Mouse (Mus musculus) stomach, postnatal 0 days (tissue): ENCODE measurements around the gene Afap1l2. TPM values are rescaled to one million over a fixed set of nuclear protein-coding genes. Genes with fewer than 3 reads are reported as not detected.

ENCODE experiments used
- ATAC-seq: fragments of 200-750 bp; cut with Nextera tagmentation; 2 replicates; pipeline ENCODE4 v1.8.0; 2017; ENCODE audit not compliant: low FRiP score, low TSS enrichment
- DNase-seq: peaks from one replicate; pipeline ENCODE4 v3.0.0-alpha.2; 2016; ENCODE audit warnings: low spot score
- H3K27ac ChIP-seq: fragments of 300-500 bp; sonication (generic); replicated peaks from 2 replicates; pipeline ENCODE4 v1.5.1; 2014; ENCODE audit warnings: mild to moderate bottlenecking, control low read depth
- H3K27me3 ChIP-seq: fragments of 300-500 bp; sonication (generic); 2 replicates; pipeline ENCODE4 v1.6.1; 2014; ENCODE audit warnings: low read length; ENCODE audit not compliant: control insufficient read depth, insufficient read depth
- H3K36me3 ChIP-seq: fragments of 300-500 bp; sonication (generic); 2 replicates; pipeline ENCODE4 v1.6.1; 2014; ENCODE audit warnings: low read length, mixed read lengths; ENCODE audit not compliant: control insufficient read depth, insufficient read depth
- H3K4me1 ChIP-seq: fragments of 300-500 bp; sonication (generic); replicated peaks from 2 replicates; pipeline ENCODE4 v1.6.1; 2014; ENCODE audit warnings: antibody characterized with exemption; ENCODE audit not compliant: control insufficient read depth, insufficient read depth
- H3K4me2 ChIP-seq: fragments of 300-500 bp; sonication (generic); replicated peaks from 2 replicates; pipeline ENCODE4 v1.6.1; 2014; ENCODE audit warnings: low read depth, mild to moderate bottlenecking, control low read depth, moderate library complexity
- H3K4me3 ChIP-seq: fragments of 300-500 bp; sonication (generic); 2 replicates; pipeline ENCODE4 v1.5.1; 2014; ENCODE audit warnings: low read depth, low read length, control low read depth
- H3K9ac ChIP-seq: fragments of 300-500 bp; sonication (generic); 2 replicates; pipeline ENCODE4 v1.6.1; 2014; ENCODE audit warnings: mild to moderate bottlenecking, low read length, control low read depth, mixed read lengths
- H3K9me3 ChIP-seq: fragments of 300-500 bp; sonication (generic); 2 replicates; pipeline ENCODE4 v1.6.1; 2016; ENCODE audit warnings: low read length; ENCODE audit not compliant: control insufficient read depth
- CTCF ChIP-seq: IDR thresholded peaks from 2 replicates; pipeline ENCODE4 v1.5.1; 2016; ENCODE audit warnings: antibody characterized with exemption, low read depth, mild to moderate bottlenecking, moderate library complexity
- EP300 ChIP-seq: optimal IDR thresholded peaks from 2 replicates; pipeline ENCODE3; 2016; ENCODE audit warnings: antibody characterized with exemption
- WGBS: fragments of 180-500 bp; shearing (Covaris S2); extraction: QIAGEN DNeasy Blood & Tissue Kit; methylation state at CpG from one replicate; pipeline ENCODE4 v1.1.7; 2014; 5-methylcytosine and 5-hydroxymethylcytosine counted together
- polyA plus RNA-seq: library from polyadenylated mRNA; unstranded; fragments of >200 nt; fragmentation: Nextera tagmentation; extraction: Ambion mirVana; gene quantifications from 2 replicates; pipeline ENCODE4 v1.2.1, GENCODE M21; 2015

Afap1l2 gene
- polyA plus RNA-seq, 1 experiment from 2014 or later: 9.0 TPM

GRCm38 (mm10) chr19:56940507-56940906 is 67.5 kb downstream of the Afap1l2 start:
- H3K27ac ChIP-seq: peak overlapping the region; percentile 58
- H3K27me3 ChIP-seq: no peaks in the 10 kb centered on the region
- no peak overlapping the region for H3K4me3 ChIP-seq
- H3K9ac ChIP-seq: no peak overlapping the region
- TF ChIP-seq EP300 (no peak), CTCF (no peak)
- DNase-seq (no peak), ATAC-seq (no peak)
- H3K4me2 ChIP-seq: no peak overlapping the region
- 61% methylated on average over 11 of the region's 11 CpGs for WGBS
- no peaks in the 10 kb centered on the region for H3K36me3 ChIP-seq
- no peaks in the 10 kb centered on the region for H3K9me3 ChIP-seq
- 0 out of 2 replicates have a peak, but pooled peaks cover 2% of the 10 kb centered on the region for H3K4me1 ChIP-seq

GRCm38 (mm10) chr19:56939826-56940225 is 68.2 kb downstream of the Afap1l2 start:
- Histone ChIP-seq H3K9me3 (no peaks in the 10 kb centered on the region), H3K4me3 (no peak overlapping the region), H3K4me1 (0 out of 2 replicates have a peak, but pooled peaks cover 2% of the 10 kb centered on the region), H3K27me3 (no peaks in the 10 kb centered on the region), H3K4me2 (no peak overlapping the region), H3K9ac (no peak overlapping the region), H3K36me3 (no peaks in the 10 kb centered on the region), H3K27ac (peak overlapping the region; percentile 58; the same call in 1 of the 2 replicates)
- 54% methylated on average over 9 of the region's 9 CpGs for WGBS
- ATAC-seq: peak; percentile 69
- TF ChIP-seq EP300: no peak
- no peak for TF ChIP-seq CTCF
- peak; percentile 68 for DNase-seq

- H3K36me3 ChIP-seq: no peaks in the 10 kb centered on the region
- 94% methylated on average over 5 of the region's 5 CpGs for WGBS
- TF ChIP-seq EP300 (no peak), CTCF (no peak)
- H3K4me3 ChIP-seq: no peak overlapping the region
- no peaks in the 10 kb centered on the region for H3K27me3 ChIP-seq
- H3K9me3 ChIP-seq: no peaks in the 10 kb centered on the region
- no peak overlapping the region for H3K9ac ChIP-seq
- DNase-seq: no peak
- ATAC-seq: no peak
- no peak overlapping the region for H3K27ac ChIP-seq
- 0 out of 2 replicates have a peak, but pooled peaks cover 2% of the 10 kb centered on the region for H3K4me1 ChIP-seq
- no peak overlapping the region for H3K4me2 ChIP-seq
These were observed 70.1 kb downstream of the Afap1l2 start for GRCm38 (mm10) chr19:56937911-56938310.

GRCm38 (mm10) chr19:56936253-56936652 is 71.8 kb downstream of the Afap1l2 start:
- Histone ChIP-seq H3K27ac (no peak overlapping the region), H3K9me3 (no peaks in the 10 kb centered on the region), H3K36me3 (no peaks in the 10 kb centered on the region), H3K4me2 (no peak overlapping the region), H3K9ac (no peak overlapping the region), H3K4me1 (0 out of 2 replicates have a peak, but pooled peaks cover 2% of the 10 kb centered on the region), H3K4me3 (no peak overlapping the region), H3K27me3 (no peaks in the 10 kb centered on the region)
- WGBS: 91% methylated on average over 8 of the region's 8 CpGs
- TF ChIP-seq EP300: no peak
- no peak for TF ChIP-seq CTCF
- DNase-seq (no peak), ATAC-seq (no peak)

DNA sequence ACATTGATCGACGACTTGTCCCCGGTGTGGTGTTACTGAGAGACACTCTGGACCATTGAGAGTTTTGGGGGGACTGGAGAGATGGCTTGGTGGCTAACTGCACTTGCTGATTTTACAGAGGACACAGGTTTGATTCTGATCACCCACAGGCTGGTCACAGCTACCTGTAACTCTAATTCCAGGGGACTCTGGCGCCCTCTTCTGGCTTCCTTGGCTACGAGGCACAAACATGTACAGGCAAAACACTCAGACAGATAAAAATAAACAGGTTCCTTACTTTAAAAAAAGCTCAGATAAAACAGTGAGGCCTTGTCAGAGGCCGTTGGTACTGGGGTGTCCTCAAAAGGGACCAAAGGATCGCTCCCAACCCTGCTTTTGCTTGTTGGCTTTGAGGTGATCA is 72.3 kb downstream of the Afap1l2 start:
- no peaks in the 10 kb centered on the region for H3K9me3 ChIP-seq
- TF ChIP-seq CTCF (peak; percentile 58), EP300 (no peak)
- ATAC-seq (no peak), DNase-seq (peak; percentile 36)
- H3K27me3 ChIP-seq: no peaks in the 10 kb centered on the region
- no peak overlapping the region for H3K9ac ChIP-seq
- 82% methylated on average over 7 of the region's 7 CpGs for WGBS
- no peak overlapping the region for H3K27ac ChIP-seq
- H3K4me1 ChIP-seq: 0 out of 2 replicates have a peak, but pooled peaks cover 2% of the 10 kb centered on the region
- H3K36me3 ChIP-seq: no peaks in the 10 kb centered on the region
- no peak overlapping the region for H3K4me2 ChIP-seq
- H3K4me3 ChIP-seq: no peak overlapping the region

DNA sequence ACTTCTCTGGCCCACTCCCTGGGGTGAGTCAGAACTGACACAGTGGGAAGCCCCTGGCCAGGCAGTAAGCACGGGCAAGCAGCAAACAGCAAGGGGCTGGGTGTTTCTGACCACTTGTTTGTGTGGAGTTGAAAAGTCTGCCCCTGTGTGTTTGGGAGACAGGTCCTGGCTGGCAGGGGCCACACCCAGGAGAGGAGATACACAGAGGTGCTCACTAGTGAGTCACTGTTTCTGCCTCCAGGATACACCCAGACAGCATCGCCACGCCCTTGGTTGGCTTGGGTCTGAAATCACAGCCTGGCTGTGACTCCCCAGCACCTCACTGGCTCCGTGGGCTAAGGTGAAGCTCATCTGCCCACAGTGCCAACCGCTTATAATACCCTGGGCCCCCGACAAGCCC is 72.9 kb downstream of the Afap1l2 start:
- no peaks in the 10 kb centered on the region for H3K27me3 ChIP-seq
- no peak overlapping the region for H3K4me3 ChIP-seq
- H3K9ac ChIP-seq: no peak overlapping the region
- DNase-seq (peak; percentile 60), ATAC-seq (peak; percentile 79)
- TF ChIP-seq CTCF (no peak), EP300 (no peak)
- H3K9me3 ChIP-seq: no peaks in the 10 kb centered on the region
- H3K27ac ChIP-seq: 0 out of 2 replicates have a peak overlapping the region, but pooled peaks have one; percentile 45
- H3K4me1 ChIP-seq: 0 out of 2 replicates have a peak, but pooled peaks cover 2% of the 10 kb centered on the region
- H3K4me2 ChIP-seq: no peak overlapping the region
- no peaks in the 10 kb centered on the region for H3K36me3 ChIP-seq
- WGBS: 75% methylated on average over 6 of the region's 6 CpGs
